Mouse (Mus musculus) bone marrow, adult 2 months (tissue): ENCODE data around the gene Tmem203.

ENCODE experiments used
- CTCF ChIP-seq: fragments of 200-500 bp; IDR thresholded peaks from 2 replicates; pipeline ENCODE4 v1.5.1; 2011; ENCODE audit warnings: low read length, control low read depth; ENCODE audit not compliant: control insufficient read depth, insufficient read depth
- POLR2A ChIP-seq: fragments of 200-500 bp; IDR thresholded peaks from 2 replicates; pipeline ENCODE4 v1.6.1; 2011; ENCODE audit warnings: low read depth, mild to moderate bottlenecking, control low read depth, low read length, borderline replicate concordance; ENCODE audit not compliant: control insufficient read depth

- TF ChIP-seq CTCF (no peak), POLR2A (no peak)
Measured at GRCm38 (mm10) chr2:25240723-25241437, 14.4 kb upstream of the Tmem203 start.
